Mouse (Mus musculus): ENCODE data around the gene Map6. TPM values are rescaled to one million over a fixed set of nuclear protein-coding genes. Genes with fewer than 3 reads are reported as not detected.

Map6 gene
- total and polyA plus RNA-seq, 3 experiments: 3.3 to 4.3 (median 3.5) TPM

DNA sequence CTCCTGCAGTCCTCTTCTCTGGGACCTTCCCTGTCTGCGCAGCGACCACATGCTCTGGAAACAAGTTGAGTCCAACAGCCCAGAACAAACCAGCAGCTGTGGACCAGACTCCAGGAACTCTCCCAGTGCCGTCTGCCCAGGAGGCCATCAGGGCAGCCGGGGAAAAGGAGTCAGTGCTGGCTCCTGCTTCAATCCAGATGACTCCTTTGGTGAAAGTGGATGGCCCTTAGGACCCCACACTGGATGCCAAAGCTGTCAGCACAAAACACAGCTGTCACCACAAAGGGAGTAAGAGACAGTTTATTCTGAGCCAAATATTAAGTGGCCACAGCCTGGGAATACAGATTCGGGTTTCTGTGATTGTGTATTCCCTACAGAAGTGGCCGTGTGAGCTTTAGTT lies 23.7 kb downstream of the Map6 start:
- no peak for DNase-seq
- TF ChIP-seq POLR2A (IDR thresholded peaks at IDR 0.05; ENCODE audit: insufficient read depth, low read depth, low read length): no peak
- TF ChIP-seq EP300 (IDR thresholded peaks at IDR 0.05; ENCODE audit: insufficient read depth, low read depth, low read length): no peak
- no peak for TF ChIP-seq CTCF (IDR thresholded peaks at IDR 0.05)
- Histone ChIP-seq H3K4me3 (no peak overlapping the region), H3K4me1 (ENCODE audit: control insufficient read depth, insufficient read depth, low read length) (peaks cover 10% of the 10 kb centered on the region), H3K9ac (ENCODE audit: low read depth, low read length) (no peak overlapping the region), H3K27ac (no peak overlapping the region), H3K79me2 (replicated peaks; ENCODE audit: control insufficient read depth, insufficient read depth, low read length) (no peaks in the 10 kb centered on the region), H3K27me3 (ENCODE audit: control insufficient read depth, insufficient read depth, low read length) (no peaks in the 10 kb centered on the region), H3K36me3 (ENCODE audit: control insufficient read depth, insufficient read depth, low read length) (no peaks in the 10 kb centered on the region; the same call in 1 of the 2 replicates)
- intact Hi-C loops (cut with DNase I): no loop called here
- WGBS: 35% methylated on average over 6 of the region's 6 CpGs

DNA sequence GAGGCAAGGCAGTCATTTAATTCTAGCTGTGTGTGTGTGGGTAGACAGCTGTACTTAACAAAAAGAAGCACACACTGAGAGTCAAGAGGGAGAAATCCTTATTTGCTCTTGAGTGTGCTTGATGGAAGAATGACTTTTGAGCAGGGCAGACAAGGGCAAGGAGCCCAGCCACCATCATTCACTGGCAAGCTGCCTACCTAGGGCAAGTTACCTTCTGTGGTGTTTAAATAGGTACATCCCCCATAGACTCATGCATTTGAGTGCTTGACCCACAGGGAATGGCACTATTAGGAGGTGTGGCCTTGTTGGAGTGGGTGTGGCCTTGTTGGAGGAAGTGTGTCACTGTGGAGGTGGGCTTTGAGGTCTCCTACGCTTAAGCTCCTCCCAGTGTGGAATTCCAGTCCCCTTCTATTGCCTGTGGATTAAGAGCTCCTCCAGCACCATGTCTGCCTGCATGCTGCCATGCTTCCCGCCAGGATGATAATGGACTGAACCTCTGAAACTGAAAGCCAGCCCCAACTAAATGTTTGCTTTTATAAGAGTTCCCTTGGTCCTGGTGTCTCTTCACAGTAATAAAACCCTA lies 27.0 kb downstream of the Map6 start:
- intact Hi-C loops (cut with DNase I): no loop called here
- Histone ChIP-seq H3K79me2 (replicated peaks; ENCODE audit: control insufficient read depth, insufficient read depth, low read length) (no peaks in the 10 kb centered on the region), H3K4me1 (ENCODE audit: control insufficient read depth, insufficient read depth, low read length) (peaks cover 8% of the 10 kb centered on the region), H3K36me3 (ENCODE audit: control insufficient read depth, insufficient read depth, low read length) (no peaks in the 10 kb centered on the region), H3K27me3 (ENCODE audit: control insufficient read depth, insufficient read depth, low read length) (no peaks in the 10 kb centered on the region), H3K27ac (no peak overlapping the region), H3K9ac (ENCODE audit: low read depth, low read length) (no peak overlapping the region), H3K4me3 (no peak overlapping the region)
- WGBS: 96% methylated on average over 2 of the region's 2 CpGs
- TF ChIP-seq POLR2A (IDR thresholded peaks at IDR 0.05; ENCODE audit: insufficient read depth, low read depth, low read length): no peak
- no peak for TF ChIP-seq CTCF (IDR thresholded peaks at IDR 0.05)
- TF ChIP-seq EP300 (IDR thresholded peaks at IDR 0.05; ENCODE audit: insufficient read depth, low read depth, low read length): no peak
- no peak for DNase-seq

DNA sequence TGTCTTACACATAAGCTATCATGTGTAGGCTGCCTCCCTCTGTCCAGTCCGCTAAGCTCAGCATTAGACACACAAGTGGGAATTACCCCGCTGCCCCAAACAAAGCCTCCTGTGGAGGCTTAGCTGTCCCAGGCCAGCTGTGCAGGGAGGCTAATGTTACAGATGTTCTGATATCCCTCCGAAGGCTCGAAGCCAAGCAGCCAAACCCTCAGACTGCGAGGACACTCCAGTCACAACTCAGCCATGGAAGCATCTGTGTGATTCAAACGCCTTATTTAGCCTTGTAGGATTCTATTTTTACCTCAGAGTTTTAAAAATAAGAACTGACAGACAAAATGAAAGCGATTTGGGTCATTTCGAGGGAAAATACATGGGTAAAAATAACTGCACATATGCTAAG lies 27.9 kb downstream of the Map6 start:
- H3K36me3 ChIP-seq (ENCODE audit: control insufficient read depth, insufficient read depth, low read length): no peaks in the 10 kb centered on the region
- no peaks in the 10 kb centered on the region for H3K27me3 ChIP-seq (ENCODE audit: control insufficient read depth, insufficient read depth, low read length)
- intact Hi-C loops (cut with DNase I): no loop called here
- no peaks in the 10 kb centered on the region for H3K79me2 ChIP-seq (replicated peaks; ENCODE audit: control insufficient read depth, insufficient read depth, low read length)
- 38% methylated on average over 8 of the region's 8 CpGs for WGBS
- H3K9ac ChIP-seq (ENCODE audit: low read depth, low read length): no peak overlapping the region
- peak in 1 of 2 experiments; percentile 26 for DNase-seq
- H3K27ac ChIP-seq: no peak overlapping the region
- TF ChIP-seq CTCF (IDR thresholded peaks at IDR 0.05) (no peak), POLR2A (IDR thresholded peaks at IDR 0.05; ENCODE audit: insufficient read depth, low read depth, low read length) (no peak), EP300 (IDR thresholded peaks at IDR 0.05; ENCODE audit: insufficient read depth, low read depth, low read length) (no peak)
- H3K4me1 ChIP-seq (ENCODE audit: control insufficient read depth, insufficient read depth, low read length): peaks cover 7% of the 10 kb centered on the region
- no peak overlapping the region for H3K4me3 ChIP-seq

DNA sequence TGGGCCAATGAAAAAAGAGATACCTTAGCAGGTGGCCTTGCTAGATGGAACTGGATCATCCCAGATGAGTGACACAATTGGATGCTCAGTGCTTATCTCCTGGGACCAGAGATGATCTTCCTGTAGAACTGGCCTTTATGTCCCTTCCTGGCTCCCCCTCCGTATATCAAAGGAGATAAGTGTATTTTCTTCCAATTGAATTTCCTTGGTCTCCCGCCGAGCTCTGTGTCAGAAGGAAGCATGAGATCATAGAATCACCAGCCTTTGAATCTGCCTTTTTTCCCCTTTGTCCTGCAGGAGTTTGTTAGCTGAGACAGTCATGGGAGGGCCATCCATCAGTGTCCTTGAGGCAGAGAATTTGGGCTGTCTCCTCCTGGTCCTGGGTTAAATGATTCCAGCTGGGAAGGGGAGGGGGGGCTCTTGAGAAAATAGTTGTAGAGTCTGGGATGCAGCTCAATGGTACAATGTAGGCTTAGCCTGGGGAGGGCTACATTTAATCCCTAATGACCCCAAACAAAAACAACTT lies 33.5 kb downstream of the Map6 start:
- Histone ChIP-seq H3K27me3 (ENCODE audit: control insufficient read depth, insufficient read depth, low read length) (no peaks in the 10 kb centered on the region), H3K79me2 (replicated peaks; ENCODE audit: control insufficient read depth, insufficient read depth, low read length) (no peaks in the 10 kb centered on the region), H3K36me3 (ENCODE audit: control insufficient read depth, insufficient read depth, low read length) (no peaks in the 10 kb centered on the region), H3K9ac (ENCODE audit: low read depth, low read length) (no peak overlapping the region), H3K4me1 (ENCODE audit: control insufficient read depth, insufficient read depth, low read length) (peaks cover 6% of the 10 kb centered on the region; the same call in 1 of the 2 replicates), H3K4me3 (no peak overlapping the region), H3K27ac (no peak overlapping the region)
- WGBS: 32% methylated on average over 3 of the region's 3 CpGs
- DNase-seq: no peak
- intact Hi-C loops (cut with DNase I): no loop called here
- TF ChIP-seq EP300 (IDR thresholded peaks at IDR 0.05; ENCODE audit: insufficient read depth, low read depth, low read length): no peak
- TF ChIP-seq POLR2A (IDR thresholded peaks at IDR 0.05; ENCODE audit: insufficient read depth, low read depth, low read length): no peak
- TF ChIP-seq CTCF (IDR thresholded peaks at IDR 0.05): no peak

DNA sequence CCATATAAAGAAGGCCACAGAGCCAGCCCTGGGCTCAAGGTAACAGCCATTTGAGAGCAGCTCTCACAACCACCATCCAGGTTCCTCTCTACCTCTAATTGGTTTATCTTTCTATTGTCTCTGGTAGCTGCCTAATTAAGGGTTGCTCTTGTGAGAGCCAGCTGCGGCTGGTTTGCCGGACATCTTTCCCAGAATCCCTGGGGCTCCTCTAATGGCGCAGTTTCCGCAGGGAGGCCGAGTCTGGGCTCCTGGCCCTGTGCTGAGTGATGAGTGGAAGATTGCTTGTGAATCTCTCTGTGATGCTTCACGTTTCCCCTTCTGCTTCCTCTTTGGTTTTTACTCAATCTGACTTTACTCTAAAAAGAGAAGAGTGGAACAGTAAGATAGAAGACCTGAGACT lies 36.8 kb downstream of the Map6 start:
- Histone ChIP-seq H3K27me3 (ENCODE audit: control insufficient read depth, insufficient read depth, low read length) (no peaks in the 10 kb centered on the region), H3K79me2 (replicated peaks; ENCODE audit: control insufficient read depth, insufficient read depth, low read length) (no peaks in the 10 kb centered on the region), H3K4me3 (no peak overlapping the region), H3K27ac (no peak overlapping the region), H3K36me3 (ENCODE audit: control insufficient read depth, insufficient read depth, low read length) (no peaks in the 10 kb centered on the region), H3K9ac (ENCODE audit: low read depth, low read length) (no peak overlapping the region), H3K4me1 (ENCODE audit: control insufficient read depth, insufficient read depth, low read length) (peaks cover 12% of the 10 kb centered on the region)
- WGBS: 70% methylated on average over 6 of the region's 6 CpGs
- TF ChIP-seq POLR2A (IDR thresholded peaks at IDR 0.05; ENCODE audit: insufficient read depth, low read depth, low read length) (no peak), CTCF (IDR thresholded peaks at IDR 0.05) (no peak), EP300 (IDR thresholded peaks at IDR 0.05; ENCODE audit: insufficient read depth, low read depth, low read length) (no peak)
- DNase-seq: no peak
- intact Hi-C loops (cut with DNase I): no loop called here

DNA sequence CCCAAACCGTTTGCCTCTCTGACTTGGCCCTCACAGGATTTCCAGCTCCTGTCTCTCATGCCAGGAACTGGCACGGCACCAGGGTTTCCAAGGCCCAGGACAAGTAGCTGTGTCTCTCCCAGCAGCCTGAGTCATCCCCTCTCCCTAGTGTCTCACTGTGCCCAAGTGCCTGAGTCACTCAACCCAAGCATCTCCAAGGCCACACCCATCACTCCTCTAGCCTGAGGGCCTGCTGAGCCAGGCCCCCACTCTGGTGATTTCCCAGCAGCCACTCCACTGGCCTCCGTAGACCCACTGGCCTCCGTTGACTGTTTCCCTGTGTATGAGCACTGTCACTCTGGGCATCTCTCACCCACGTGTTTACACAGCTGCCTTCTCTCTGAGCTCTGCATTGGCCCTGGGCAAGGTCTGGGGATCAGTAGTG lies 37.7 kb downstream of the Map6 start:
- no peaks in the 10 kb centered on the region for H3K79me2 ChIP-seq (replicated peaks; ENCODE audit: control insufficient read depth, insufficient read depth, low read length)
- no peak for TF ChIP-seq EP300 (IDR thresholded peaks at IDR 0.05; ENCODE audit: insufficient read depth, low read depth, low read length)
- no peak for TF ChIP-seq POLR2A (IDR thresholded peaks at IDR 0.05; ENCODE audit: insufficient read depth, low read depth, low read length)
- TF ChIP-seq CTCF (IDR thresholded peaks at IDR 0.05): no peak
- intact Hi-C loops (cut with DNase I): no loop called here
- no peak overlapping the region for H3K27ac ChIP-seq
- H3K4me3 ChIP-seq: no peak overlapping the region
- WGBS: 53% methylated on average over 5 of the region's 5 CpGs
- peak; percentile 64 to 83 for DNase-seq
- peaks cover 12% of the 10 kb centered on the region for H3K4me1 ChIP-seq (ENCODE audit: control insufficient read depth, insufficient read depth, low read length)
- no peaks in the 10 kb centered on the region for H3K36me3 ChIP-seq (ENCODE audit: control insufficient read depth, insufficient read depth, low read length)
- H3K9ac ChIP-seq (ENCODE audit: low read depth, low read length): no peak overlapping the region
- H3K27me3 ChIP-seq (ENCODE audit: control insufficient read depth, insufficient read depth, low read length): no peaks in the 10 kb centered on the region
